Mouse (Mus musculus) heart, embryonic 16.5 days (tissue): ENCODE measurements at regions not wholly inside any gene's neighbourhood (a gene's known extent, or its start where the extent isn't known, plus 50 kb on each side); places are given as distances from the start of the nearest gene placed in this dataset.

Experiments used
- ATAC-seq: fragments of 200-750 bp; cut with Nextera tagmentation; replicated peaks from 2 replicates; pipeline ENCODE4 v1.8.0; 2017; ENCODE audit warnings: moderate number of reproducible peaks; ENCODE audit not compliant: insufficient read depth, low FRiP score; ENCODE audit errors: extremely low read depth
- H3K27ac ChIP-seq: fragments of 300-500 bp; sonication (generic); 2 replicates; pipeline ENCODE4 v1.5.1; 2014; ENCODE audit warnings: mild to moderate bottlenecking, low read length, control low read depth, moderate library complexity
- H3K27me3 ChIP-seq: fragments of 300-500 bp; sonication (generic); 2 replicates; pipeline ENCODE4 v1.6.1; 2014; ENCODE audit warnings: low read length, mixed read lengths; ENCODE audit not compliant: control insufficient read depth, insufficient read depth
- H3K36me3 ChIP-seq: fragments of 300-500 bp; sonication (generic); 2 replicates; pipeline ENCODE4 v1.6.1; 2014; ENCODE audit not compliant: control insufficient read depth, insufficient read depth
- H3K4me1 ChIP-seq: fragments of 300-500 bp; sonication (generic); 2 replicates; pipeline ENCODE4 v1.6.1; 2014; ENCODE audit warnings: low read length, mixed read lengths; ENCODE audit not compliant: control insufficient read depth, insufficient read depth
- H3K4me2 ChIP-seq: fragments of 300-500 bp; sonication (generic); 2 replicates; pipeline ENCODE4 v1.6.1; 2014; ENCODE audit warnings: low read depth, mild to moderate bottlenecking, control low read depth, low read length
- H3K4me3 ChIP-seq: fragments of 300-500 bp; sonication (generic); 2 replicates; pipeline ENCODE4 v1.5.1; 2014; ENCODE audit warnings: mild to moderate bottlenecking, control low read depth, low read length
- H3K9ac ChIP-seq: fragments of 300-500 bp; sonication (generic); 2 replicates; pipeline ENCODE4 v1.6.1; 2014; ENCODE audit warnings: low read length, control low read depth
- H3K9me3 ChIP-seq: fragments of 300-500 bp; sonication (generic); replicated peaks from 2 replicates; pipeline ENCODE4 v1.6.1; 2016; ENCODE audit warnings: low read length; ENCODE audit not compliant: control insufficient read depth
- WGBS: fragments of 180-500 bp; shearing (Covaris S2); extraction: QIAGEN DNeasy Blood & Tissue Kit; methylation state at CpG from one replicate; pipeline ENCODE4 v1.1.7; 2014; 5-methylcytosine and 5-hydroxymethylcytosine counted together

DNA sequence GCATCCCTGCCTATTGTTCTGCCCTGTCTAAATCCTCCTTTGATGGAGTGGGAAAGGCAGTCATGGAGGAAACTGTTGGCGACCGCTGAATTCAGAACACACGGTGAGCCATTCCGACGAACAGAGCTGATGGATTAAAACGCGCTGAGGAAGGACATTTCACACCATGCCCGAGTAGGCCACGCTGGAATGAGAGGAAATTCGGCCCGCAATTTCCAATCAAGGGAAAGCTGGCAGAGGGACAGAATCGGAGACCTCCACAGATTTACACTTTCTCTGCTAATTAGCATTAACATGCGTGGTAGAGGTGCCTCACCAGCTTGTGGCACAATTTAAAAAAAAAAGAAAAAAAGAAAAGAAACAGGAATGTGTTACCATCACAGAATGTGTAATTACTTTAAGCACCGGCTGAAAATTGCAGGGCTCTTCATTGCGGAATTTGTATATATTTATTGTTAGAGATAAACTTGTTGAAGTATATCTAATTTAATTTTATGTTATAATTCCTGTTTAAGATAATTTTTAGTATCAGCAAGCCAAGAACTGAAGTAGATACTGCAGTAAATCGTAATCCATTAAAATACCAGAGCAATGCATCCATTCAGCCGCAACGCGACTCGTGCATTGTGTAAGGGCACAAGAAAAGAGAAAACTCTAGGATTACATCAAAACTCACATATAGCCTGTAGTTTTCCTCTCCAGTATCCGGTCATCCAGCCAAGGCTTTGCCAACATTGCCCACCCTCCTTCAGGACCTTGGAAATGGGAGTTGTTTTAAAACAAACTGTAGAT is 2249.4 kb upstream of the Gm7489 start:
- 60% methylated on average over 21 of the region's 21 CpGs for WGBS
- H3K4me2 ChIP-seq: no peak overlapping the region
- ATAC-seq: no peak
- no peaks in the 10 kb centered on the region for H3K36me3 ChIP-seq
- H3K9ac ChIP-seq: no peak overlapping the region
- no peak overlapping the region for H3K4me3 ChIP-seq
- H3K4me1 ChIP-seq: no peaks in the 10 kb centered on the region
- no peaks in the 10 kb centered on the region for H3K9me3 ChIP-seq
- no peaks in the 10 kb centered on the region for H3K27me3 ChIP-seq
- H3K27ac ChIP-seq: no peak overlapping the region

DNA sequence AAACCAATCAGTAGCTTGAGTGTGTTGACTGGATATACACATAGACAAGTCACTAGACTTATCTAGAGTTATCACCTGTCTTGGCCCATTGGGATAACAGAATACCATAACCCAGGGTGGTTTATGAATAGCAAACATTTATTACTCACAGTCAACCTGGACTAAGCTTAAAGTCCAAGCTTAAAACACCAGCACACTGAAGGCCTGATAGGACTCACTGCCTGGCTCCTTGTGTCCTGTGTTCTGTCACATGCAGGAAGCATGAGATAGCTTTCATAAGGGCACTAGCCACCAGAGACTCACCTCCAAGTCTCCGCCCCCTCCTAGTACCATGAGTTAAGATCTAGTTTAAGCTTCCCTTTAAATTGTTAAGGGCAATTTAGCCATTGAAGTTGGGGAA is 2247.1 kb upstream of the Gm7489 start:
- WGBS: 93% methylated on average over 1 of the region's 1 CpGs
- H3K9me3 ChIP-seq: no peaks in the 10 kb centered on the region

DNA sequence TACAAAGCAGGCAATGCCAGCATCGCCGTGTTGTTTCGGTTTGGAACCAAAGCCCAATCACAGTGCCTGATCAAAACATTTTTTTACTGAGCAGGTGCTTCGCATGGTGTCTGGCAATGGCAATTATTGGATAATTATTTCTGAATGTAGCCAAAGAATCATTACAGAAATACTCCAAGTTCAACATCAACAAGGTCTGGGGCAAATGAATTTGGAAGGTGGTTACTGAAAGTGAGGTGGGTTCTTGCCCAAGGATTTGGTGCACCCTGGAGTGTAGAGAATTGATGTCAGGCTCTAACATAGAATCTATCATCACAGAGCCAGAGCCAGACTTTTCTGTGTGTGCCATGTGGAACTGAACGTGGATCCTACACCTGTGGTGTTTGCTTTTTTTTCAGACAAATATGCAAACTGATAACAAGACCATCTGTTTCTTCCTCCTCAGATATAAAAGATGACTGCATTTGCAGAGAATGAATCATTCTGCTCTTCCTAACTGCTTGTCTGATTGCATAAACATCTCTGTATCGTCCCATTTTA is 2240.9 kb upstream of the Gm7489 start:
- no peak overlapping the region for H3K27ac ChIP-seq
- no peaks in the 10 kb centered on the region for H3K4me1 ChIP-seq
- H3K4me2 ChIP-seq: no peak overlapping the region
- H3K9ac ChIP-seq: no peak overlapping the region
- H3K4me3 ChIP-seq: no peak overlapping the region
- H3K36me3 ChIP-seq: no peaks in the 10 kb centered on the region
- no peaks in the 10 kb centered on the region for H3K27me3 ChIP-seq
- no peak for ATAC-seq
- H3K9me3 ChIP-seq: no peaks in the 10 kb centered on the region
- WGBS: 78% methylated on average over 6 of the region's 6 CpGs

More for the DNA sequence above, 2247.1 kb upstream of the Gm7489 start:
- no peaks in the 10 kb centered on the region for H3K27me3 ChIP-seq
- H3K36me3 ChIP-seq: no peaks in the 10 kb centered on the region
- no peak for ATAC-seq
- no peak overlapping the region for H3K9ac ChIP-seq
- no peaks in the 10 kb centered on the region for H3K4me1 ChIP-seq
- H3K4me3 ChIP-seq: no peak overlapping the region
- no peak overlapping the region for H3K4me2 ChIP-seq
- no peak overlapping the region for H3K27ac ChIP-seq

DNA sequence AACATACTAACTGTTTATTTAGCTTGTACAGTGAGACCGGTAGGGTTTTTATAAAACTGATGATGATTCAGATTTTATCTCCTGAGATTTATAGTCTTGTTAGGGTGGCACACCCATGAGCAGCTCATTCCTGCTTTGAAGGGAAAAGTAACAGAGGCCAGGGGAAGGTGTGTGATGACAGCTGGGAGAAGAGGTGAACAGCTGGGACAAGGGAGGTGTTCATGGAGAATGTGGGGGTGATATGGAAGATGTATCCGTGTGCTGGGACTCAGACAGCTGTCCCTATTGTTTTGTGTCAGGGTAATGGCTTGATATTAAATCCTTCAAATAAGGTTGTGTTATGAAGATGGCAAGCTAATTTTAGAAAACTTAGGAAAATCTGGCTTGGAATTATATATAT is 2238.4 kb upstream of the Gm7489 start:
- ATAC-seq: no peak
- 53% methylated on average over 2 of the region's 2 CpGs for WGBS

DNA sequence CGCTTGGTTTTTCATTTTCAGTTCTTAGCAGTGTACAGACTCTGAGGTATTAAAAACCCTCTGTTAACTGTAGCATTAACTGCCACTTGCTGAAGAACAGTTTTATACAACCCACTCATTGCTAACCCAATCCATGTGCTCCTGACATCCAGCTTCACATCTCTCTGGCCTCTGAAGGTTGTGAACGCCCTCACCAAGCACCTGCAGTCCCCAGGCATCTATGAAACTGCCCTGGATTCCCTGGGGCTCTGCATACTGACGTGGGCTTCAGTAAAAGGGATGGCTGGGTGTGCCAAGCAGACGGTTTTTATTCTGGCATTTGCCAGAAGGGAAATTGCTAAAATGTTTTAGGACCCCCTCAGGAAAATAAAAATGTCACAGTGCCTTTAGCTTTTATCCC is 2232.2 kb upstream of the Gm7489 start:
- H3K9ac ChIP-seq: no peak overlapping the region
- no peak for ATAC-seq
- peaks cover 1% of the 10 kb centered on the region for H3K9me3 ChIP-seq

More for the DNA sequence above, 2238.4 kb upstream of the Gm7489 start:
- no peak overlapping the region for H3K9ac ChIP-seq
- no peaks in the 10 kb centered on the region for H3K4me1 ChIP-seq
- no peaks in the 10 kb centered on the region for H3K9me3 ChIP-seq
- H3K27me3 ChIP-seq: no peaks in the 10 kb centered on the region
- no peak overlapping the region for H3K27ac ChIP-seq
- H3K36me3 ChIP-seq: no peaks in the 10 kb centered on the region
- no peak overlapping the region for H3K4me2 ChIP-seq
- no peak overlapping the region for H3K4me3 ChIP-seq

DNA sequence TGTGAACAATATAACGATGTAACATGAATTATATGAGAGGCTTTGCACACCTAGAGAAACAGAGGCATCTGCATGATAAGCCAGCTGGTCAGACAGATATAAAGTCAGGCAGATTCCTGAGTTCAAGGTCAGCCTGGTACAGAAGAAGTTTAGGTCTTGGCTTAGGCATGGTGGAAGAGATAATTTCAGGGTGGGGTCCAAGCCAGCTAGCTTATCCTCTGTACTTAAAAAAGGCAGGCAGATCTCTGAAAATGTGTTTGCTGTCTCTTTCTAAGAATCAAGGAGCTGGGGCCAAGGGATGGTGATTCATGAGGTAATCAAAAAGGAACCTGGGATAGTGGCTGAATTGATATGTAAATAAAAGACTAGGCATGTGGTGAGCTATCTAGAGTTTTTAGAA is 2227.1 kb upstream of the Gm7489 start:
- 86% methylated on average over 1 of the region's 1 CpGs for WGBS

More for the DNA sequence above, 2232.2 kb upstream of the Gm7489 start:
- Histone ChIP-seq H3K4me1 (no peaks in the 10 kb centered on the region), H3K4me3 (no peak overlapping the region), H3K27me3 (no peaks in the 10 kb centered on the region), H3K27ac (no peak overlapping the region), H3K36me3 (no peaks in the 10 kb centered on the region), H3K4me2 (no peak overlapping the region)
- WGBS: 65% methylated on average over 4 of the region's 4 CpGs

DNA sequence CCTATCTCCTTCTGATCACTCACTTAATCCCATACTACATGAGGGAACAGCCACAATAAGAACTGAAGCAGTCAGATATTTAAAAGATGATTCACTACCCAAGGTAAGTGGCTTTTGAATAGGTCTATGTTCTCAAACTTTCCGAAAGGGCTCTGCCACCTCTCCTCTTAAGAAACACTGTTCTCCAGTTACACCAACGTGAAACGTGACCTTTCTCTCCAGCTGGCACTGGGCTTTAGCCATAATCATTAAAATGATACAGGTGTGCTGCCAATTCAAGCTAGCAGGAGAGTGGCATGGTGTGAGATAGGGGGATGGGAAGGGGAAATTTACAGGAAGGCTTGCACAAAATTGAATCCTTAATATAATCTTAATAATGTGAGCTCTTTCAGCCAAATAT is 2216.4 kb upstream of the Gm7489 start:
- 64% methylated on average over 3 of the region's 3 CpGs for WGBS
- Histone ChIP-seq H3K4me1 (no peaks in the 10 kb centered on the region), H3K27me3 (no peaks in the 10 kb centered on the region), H3K27ac (no peak overlapping the region), H3K4me3 (no peak overlapping the region), H3K4me2 (no peak overlapping the region), H3K36me3 (no peaks in the 10 kb centered on the region), H3K9ac (no peak overlapping the region), H3K9me3 (no peaks in the 10 kb centered on the region)
- ATAC-seq: no peak

More for the DNA sequence above, 2227.1 kb upstream of the Gm7489 start:
- Histone ChIP-seq H3K4me2 (no peak overlapping the region), H3K9ac (no peak overlapping the region), H3K27ac (no peak overlapping the region), H3K4me1 (no peaks in the 10 kb centered on the region), H3K9me3 (peaks cover 6% of the 10 kb centered on the region), H3K4me3 (no peak overlapping the region), H3K36me3 (no peaks in the 10 kb centered on the region), H3K27me3 (no peaks in the 10 kb centered on the region)
- no peak for ATAC-seq

DNA sequence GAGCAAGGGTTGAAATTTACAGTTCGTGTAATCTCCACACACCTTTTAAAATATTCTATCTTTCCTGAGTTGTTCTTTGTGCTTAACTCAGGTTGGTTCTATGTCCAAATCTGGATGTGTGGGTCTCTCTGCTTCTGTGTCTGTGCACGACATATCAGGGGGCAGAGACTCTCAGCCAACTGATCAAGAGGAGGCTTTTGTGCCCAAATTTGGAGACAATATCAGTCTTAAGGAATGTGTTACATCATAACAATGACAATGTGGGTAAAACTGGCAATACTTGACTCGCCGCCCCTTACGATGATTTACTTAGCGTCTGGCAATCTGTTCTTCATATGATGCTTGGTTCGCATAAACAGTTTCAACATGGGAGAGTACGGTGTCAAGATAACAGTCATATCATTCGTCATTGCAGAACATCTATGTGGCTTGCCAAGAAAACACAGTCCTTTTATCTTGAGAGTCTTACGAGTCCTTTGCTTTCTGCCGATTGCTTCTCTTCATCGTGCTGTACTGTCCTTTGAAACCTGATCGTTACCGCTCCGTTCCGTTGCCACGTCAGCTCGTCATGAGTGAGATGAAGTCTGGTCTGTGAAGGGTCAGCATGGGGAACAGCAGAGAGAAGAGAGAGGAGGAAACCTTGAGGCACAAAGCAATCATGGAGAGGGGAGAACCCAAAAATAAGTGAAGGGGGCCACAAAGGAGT is 2212.9 kb upstream of the Gm7489 start:
- Histone ChIP-seq H3K9ac (no peak overlapping the region), H3K27ac (no peak overlapping the region), H3K4me3 (peak overlapping the region; percentile 34), H3K27me3 (no peaks in the 10 kb centered on the region), H3K36me3 (no peaks in the 10 kb centered on the region), H3K4me2 (peak overlapping the region; percentile 59), H3K4me1 (no peaks in the 10 kb centered on the region), H3K9me3 (no peaks in the 10 kb centered on the region)
- 42% methylated on average over 18 of the region's 18 CpGs for WGBS
- ATAC-seq: no peak

DNA sequence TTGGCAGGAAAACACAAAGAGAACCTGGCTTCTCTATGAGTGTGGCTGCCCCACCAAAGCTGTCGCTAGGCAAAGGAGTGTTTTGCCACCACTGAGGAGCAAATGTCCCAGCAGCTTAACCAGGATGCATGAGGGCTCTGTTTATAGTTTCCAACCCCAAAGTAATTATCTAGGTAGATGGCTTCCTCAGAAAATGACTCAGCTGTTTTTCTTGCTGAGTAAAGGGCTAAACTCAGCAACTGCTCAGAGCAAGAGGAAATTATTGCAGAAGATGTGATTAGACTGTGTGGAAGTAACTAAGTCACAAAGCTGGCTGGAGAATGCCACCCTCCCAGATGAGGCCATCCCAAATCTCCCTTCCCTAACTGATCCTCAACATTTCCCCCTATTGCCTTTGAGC is 2211.2 kb upstream of the Gm7489 start:
- Histone ChIP-seq H3K4me1 (0 out of 2 replicates have a peak, but pooled peaks cover 4% of the 10 kb centered on the region), H3K4me2 (no peak overlapping the region), H3K9me3 (no peaks in the 10 kb centered on the region), H3K4me3 (no peak overlapping the region), H3K36me3 (no peaks in the 10 kb centered on the region), H3K27ac (no peak overlapping the region), H3K27me3 (no peaks in the 10 kb centered on the region), H3K9ac (no peak overlapping the region)
- WGBS: 85% methylated on average over 1 of the region's 1 CpGs
- no peak for ATAC-seq
